Mouse (Mus musculus) T-helper 17 cell (primary cell): ENCODE results near the gene Map2k3.

Experiments
- in situ Hi-C, 2 experiments: fragments of 300-600 bp; cut with MboI, MseI; formaldehyde crosslinking; loops; 1 replicate in 1 of 2; 2 replicates in 1 of 2; pipeline ENCODE4 v1.15.1; 2025; ENCODE audit warnings: high pct_unique_total_duplicates in 2 of 2

The Map2k3 gene

GRCm38 (mm10) chr11:60924981-60925380 is 6.9 kb upstream of the Map2k3 start:
- in situ Hi-C loops: no loop called here

- in situ Hi-C loops: no loop called here
These were observed 4.6 kb upstream of the Map2k3 start for GRCm38 (mm10) chr11:60927264-60927663.

GRCm38 (mm10) chr11:60930724-60931281 is 1.0 kb upstream of the Map2k3 start:
- in situ Hi-C loops: loop anchor here in 1 of 2 experiments (10.0 kb wide), 1 partner anchor 816 kb away; no protein-coding TSS in a partner anchor

GRCm38 (mm10) chr11:60931282-60931868 is 458 bp upstream of the Map2k3 start:
- in situ Hi-C loops: loop anchor here in 1 of 2 experiments (10.0 kb wide), 1 partner anchor 817 kb away; no protein-coding TSS in a partner anchor

GRCm38 (mm10) chr11:60932503-60933020 is 729 bp downstream of the Map2k3 start:
- in situ Hi-C loops: loop anchor here in 1 of 2 experiments (10.0 kb wide), 1 partner anchor 818 kb away; no protein-coding TSS in a partner anchor

GRCm38 (mm10) chr11:60933178-60933930 is 1.5 kb downstream of the Map2k3 start:
- in situ Hi-C loops: loop anchor here in 1 of 2 experiments (10.0 kb wide), 1 partner anchor 819 kb away; no protein-coding TSS in a partner anchor

GRCm38 (mm10) chr11:60934795-60935194 is 3.0 kb downstream of the Map2k3 start:
- in situ Hi-C loops: loop anchor here in 1 of 2 experiments (10.0 kb wide), 1 partner anchor 820 kb away; no protein-coding TSS in a partner anchor

GRCm38 (mm10) chr11:60935326-60935974 is 3.6 kb downstream of the Map2k3 start:
- in situ Hi-C loops: loop anchor here in 1 of 2 experiments (10.0 kb wide), 1 partner anchor 821 kb away; no protein-coding TSS in a partner anchor

- in situ Hi-C loops: loop anchor here in 1 of 2 experiments (10.0 kb wide), 1 partner anchor 821 kb away; no protein-coding TSS in a partner anchor
These were observed 4.1 kb downstream of the Map2k3 start for GRCm38 (mm10) chr11:60935975-60936373.

- in situ Hi-C loops: loop anchor here in 1 of 2 experiments (10.0 kb wide), 1 partner anchor 823 kb away; no protein-coding TSS in a partner anchor
These were observed 5.8 kb downstream of the Map2k3 start for GRCm38 (mm10) chr11:60937611-60938010.

GRCm38 (mm10) chr11:60939487-60939886 is 7.7 kb downstream of the Map2k3 start:
- in situ Hi-C loops: loop anchor here in 1 of 2 experiments (10.0 kb wide), 1 partner anchor 825 kb away; no protein-coding TSS in a partner anchor

GRCm38 (mm10) chr11:60940501-60940900 is 8.7 kb downstream of the Map2k3 start:
- in situ Hi-C loops: loop anchor here in 1 of 2 experiments (5.0 kb wide), 1 partner anchor 217 kb away; no protein-coding TSS in a partner anchor

GRCm38 (mm10) chr11:60941370-60941769 is 9.5 kb downstream of the Map2k3 start:
- in situ Hi-C loops: loop anchor here in 1 of 2 experiments (5.0 kb wide), 1 partner anchor 216 kb away; no protein-coding TSS in a partner anchor

- in situ Hi-C loops: loop anchor here in 1 of 2 experiments (5.0 kb wide), 1 partner anchor 215 kb away; no protein-coding TSS in a partner anchor
These were observed 10.6 kb downstream of the Map2k3 start for GRCm38 (mm10) chr11:60942263-60943015.

- in situ Hi-C loops: no loop called here
These were observed 13.2 kb downstream of the Map2k3 start for GRCm38 (mm10) chr11:60945003-60945402.

GRCm38 (mm10) chr11:60951896-60952295 is 20.1 kb downstream of the Map2k3 start:
- in situ Hi-C loops: no loop called here

GRCm38 (mm10) chr11:60952362-60952761 is 20.5 kb downstream of the Map2k3 start:
- in situ Hi-C loops: no loop called here

- in situ Hi-C loops: no loop called here
These were observed 21.2 kb downstream of the Map2k3 start for GRCm38 (mm10) chr11:60952986-60953385.

- in situ Hi-C loops: no loop called here
These were observed 22.0 kb downstream of the Map2k3 start for GRCm38 (mm10) chr11:60953803-60954202.
